Mouse (Mus musculus) stomach, postnatal 0 days (tissue): ENCODE data around the gene Hcn4. TPM values are rescaled to one million over a fixed set of nuclear protein-coding genes. Genes with fewer than 3 reads are reported as not detected.

Experiments
- ATAC-seq: fragments of 200-750 bp; cut with Nextera tagmentation; 2 replicates; pipeline ENCODE4 v1.8.0; 2017; ENCODE audit not compliant: low FRiP score, low TSS enrichment
- DNase-seq: peaks from one replicate; pipeline ENCODE4 v3.0.0-alpha.2; 2016; ENCODE audit warnings: low spot score
- H3K27ac ChIP-seq: fragments of 300-500 bp; sonication (generic); replicated peaks from 2 replicates; pipeline ENCODE4 v1.5.1; 2014; ENCODE audit warnings: mild to moderate bottlenecking, control low read depth
- H3K27me3 ChIP-seq: fragments of 300-500 bp; sonication (generic); 2 replicates; pipeline ENCODE4 v1.6.1; 2014; ENCODE audit warnings: low read length; ENCODE audit not compliant: control insufficient read depth, insufficient read depth
- H3K36me3 ChIP-seq: fragments of 300-500 bp; sonication (generic); 2 replicates; pipeline ENCODE4 v1.6.1; 2014; ENCODE audit warnings: low read length, mixed read lengths; ENCODE audit not compliant: control insufficient read depth, insufficient read depth
- H3K4me1 ChIP-seq: fragments of 300-500 bp; sonication (generic); replicated peaks from 2 replicates; pipeline ENCODE4 v1.6.1; 2014; ENCODE audit warnings: antibody characterized with exemption; ENCODE audit not compliant: control insufficient read depth, insufficient read depth
- H3K4me2 ChIP-seq: fragments of 300-500 bp; sonication (generic); replicated peaks from 2 replicates; pipeline ENCODE4 v1.6.1; 2014; ENCODE audit warnings: low read depth, mild to moderate bottlenecking, control low read depth, moderate library complexity
- H3K4me3 ChIP-seq: fragments of 300-500 bp; sonication (generic); 2 replicates; pipeline ENCODE4 v1.5.1; 2014; ENCODE audit warnings: low read depth, low read length, control low read depth
- H3K9ac ChIP-seq: fragments of 300-500 bp; sonication (generic); 2 replicates; pipeline ENCODE4 v1.6.1; 2014; ENCODE audit warnings: mild to moderate bottlenecking, low read length, control low read depth, mixed read lengths
- H3K9me3 ChIP-seq: fragments of 300-500 bp; sonication (generic); 2 replicates; pipeline ENCODE4 v1.6.1; 2016; ENCODE audit warnings: low read length; ENCODE audit not compliant: control insufficient read depth
- CTCF ChIP-seq: IDR thresholded peaks from 2 replicates; pipeline ENCODE4 v1.5.1; 2016; ENCODE audit warnings: antibody characterized with exemption, low read depth, mild to moderate bottlenecking, moderate library complexity
- EP300 ChIP-seq: optimal IDR thresholded peaks from 2 replicates; pipeline ENCODE3; 2016; ENCODE audit warnings: antibody characterized with exemption
- WGBS: fragments of 180-500 bp; shearing (Covaris S2); extraction: QIAGEN DNeasy Blood & Tissue Kit; methylation state at CpG from one replicate; pipeline ENCODE4 v1.1.7; 2014; 5-methylcytosine and 5-hydroxymethylcytosine counted together
- polyA plus RNA-seq: library from polyadenylated mRNA; unstranded; fragments of >200 nt; fragmentation: Nextera tagmentation; extraction: Ambion mirVana; gene quantifications from 2 replicates; pipeline ENCODE4 v1.2.1, GENCODE M21; 2015

Gene Hcn4
- polyA plus RNA-seq: 0.05 and 0.12 TPM in 2 replicates

GRCm38 (mm10) chr9:58823139-58823917 lies at the start of gene Hcn4:
TSS of gene Hcn4 (plus strand) at chr9:58823412.
- Histone ChIP-seq H3K27me3 (peaks cover 5% of the 10 kb centered on the region; the same call in 1 of the 2 replicates), H3K36me3 (no peaks in the 10 kb centered on the region), H3K27ac (no peak within 1 kb of the TSS), H3K4me3 (peak within 1 kb of the TSS; percentile 64), H3K4me1 (peaks cover 2% of the 10 kb centered on the region; the same call in 1 of the 2 replicates), H3K9ac (peak within 1 kb of the TSS; percentile 52), H3K9me3 (no peaks in the 10 kb centered on the region), H3K4me2 (peak within 1 kb of the TSS; percentile 98)
- TF ChIP-seq EP300: no peak
- TF ChIP-seq CTCF: no peak
- DNase-seq (peak; percentile 25), ATAC-seq (peak; percentile 9; the same call in 1 of the 2 replicates)
- under 1% methylated on average over 63 of the region's 95 CpGs for WGBS

DNA sequence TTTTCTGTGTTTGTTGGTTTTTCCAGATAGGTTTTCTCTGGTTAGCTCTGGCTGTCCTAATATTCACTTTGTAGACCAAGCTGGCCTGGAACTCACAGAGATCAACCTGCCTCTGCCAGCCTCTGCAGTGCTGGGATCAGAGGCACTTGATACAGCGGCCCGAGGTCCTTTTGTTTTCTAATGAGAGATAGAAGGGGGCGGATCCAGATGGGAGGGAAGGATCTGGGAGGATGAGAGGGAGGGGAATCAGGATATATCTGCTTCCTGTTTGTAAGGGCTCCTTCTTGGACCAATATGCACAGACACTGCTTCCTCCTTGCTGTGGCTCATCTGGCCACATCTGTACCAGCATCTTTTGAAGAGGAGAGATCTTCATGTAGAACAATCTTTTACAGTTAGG lies 48.5 kb upstream of the Hcn4 start:
- no peaks in the 10 kb centered on the region for H3K27me3 ChIP-seq
- WGBS: 65% methylated on average over 3 of the region's 3 CpGs
- no peak for ATAC-seq
- H3K36me3 ChIP-seq: no peaks in the 10 kb centered on the region
- no peak for DNase-seq
- no peak overlapping the region for H3K27ac ChIP-seq
- no peak overlapping the region for H3K4me3 ChIP-seq
- H3K9ac ChIP-seq: no peak overlapping the region
- H3K4me2 ChIP-seq: no peak overlapping the region
- TF ChIP-seq CTCF: no peak
- no peaks in the 10 kb centered on the region for H3K4me1 ChIP-seq
- no peaks in the 10 kb centered on the region for H3K9me3 ChIP-seq

- Histone ChIP-seq H3K27me3 (no peaks in the 10 kb centered on the region), H3K4me1 (no peaks in the 10 kb centered on the region), H3K9me3 (no peaks in the 10 kb centered on the region), H3K36me3 (no peaks in the 10 kb centered on the region), H3K9ac (no peak overlapping the region), H3K4me3 (no peak overlapping the region), H3K4me2 (no peak overlapping the region), H3K27ac (no peak overlapping the region)
- TF ChIP-seq EP300 (no peak), CTCF (peak; percentile 55)
- ATAC-seq (no peak), DNase-seq (no peak)
- 16% methylated on average over 2 of the region's 2 CpGs for WGBS
Observed at GRCm38 (mm10) chr9:58775363-58775762, 47.8 kb upstream of the Hcn4 start.

DNA sequence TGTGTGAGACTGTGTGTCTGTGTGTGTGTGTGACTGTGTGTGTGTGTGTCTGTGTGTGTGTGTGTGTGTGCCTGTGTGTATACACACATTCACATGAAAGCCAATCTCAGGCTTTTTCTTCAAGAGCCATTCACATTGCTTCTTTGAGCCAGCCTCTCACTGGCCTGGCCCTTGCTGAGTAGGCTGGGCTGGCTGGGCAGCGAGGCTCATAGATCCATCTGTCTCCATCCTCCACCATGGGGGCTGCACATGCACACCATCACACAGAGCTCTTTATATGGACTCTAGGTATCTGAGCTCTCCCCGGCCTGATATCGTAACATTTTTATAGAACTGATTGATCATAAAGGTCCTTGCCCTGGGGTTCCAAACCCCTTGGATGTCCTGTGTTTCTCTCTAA lies 33.7 kb upstream of the Hcn4 start:
- Histone ChIP-seq H3K4me3 (no peak overlapping the region), H3K27me3 (no peaks in the 10 kb centered on the region), H3K27ac (no peak overlapping the region), H3K9me3 (no peaks in the 10 kb centered on the region), H3K36me3 (no peaks in the 10 kb centered on the region), H3K4me1 (no peaks in the 10 kb centered on the region), H3K4me2 (no peak overlapping the region), H3K9ac (no peak overlapping the region)
- TF ChIP-seq CTCF (no peak), EP300 (no peak)
- DNase-seq: no peak
- ATAC-seq: no peak
- WGBS: 88% methylated on average over 3 of the region's 3 CpGs

- ATAC-seq (no peak), DNase-seq (no peak)
- Histone ChIP-seq H3K27me3 (no peaks in the 10 kb centered on the region), H3K4me2 (no peak overlapping the region), H3K9ac (no peak overlapping the region), H3K27ac (no peak overlapping the region), H3K36me3 (no peaks in the 10 kb centered on the region), H3K4me3 (no peak overlapping the region), H3K4me1 (no peaks in the 10 kb centered on the region), H3K9me3 (no peaks in the 10 kb centered on the region)
- TF ChIP-seq EP300 (no peak), CTCF (no peak)
- WGBS: 74% methylated on average over 7 of the region's 7 CpGs
Observed at GRCm38 (mm10) chr9:58798155-58798554, 25.1 kb upstream of the Hcn4 start.

DNA sequence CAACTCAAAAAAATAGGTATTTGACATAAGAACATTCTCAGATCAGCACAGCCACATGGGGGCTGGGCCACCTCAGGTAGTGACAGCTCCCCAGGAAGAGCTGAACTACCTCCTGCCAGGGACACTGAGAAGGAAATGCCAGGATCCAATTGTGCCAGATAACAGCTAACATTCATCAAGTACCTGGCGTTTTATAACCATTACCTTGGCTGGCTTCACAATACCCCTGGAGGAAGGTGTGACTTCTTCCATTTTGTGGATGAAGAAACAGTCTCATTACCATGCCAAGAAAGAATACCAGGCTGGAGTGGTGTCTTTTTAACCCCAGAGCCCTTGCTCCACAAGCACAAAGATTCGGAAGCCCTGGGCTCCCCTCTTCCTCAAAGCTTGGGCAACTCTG lies 21.8 kb upstream of the Hcn4 start:
- DNase-seq (no peak), ATAC-seq (no peak)
- H3K9me3 ChIP-seq: no peaks in the 10 kb centered on the region
- no peak overlapping the region for H3K4me3 ChIP-seq
- 61% methylated on average over 2 of the region's 2 CpGs for WGBS
- H3K4me1 ChIP-seq: no peaks in the 10 kb centered on the region
- no peaks in the 10 kb centered on the region for H3K27me3 ChIP-seq
- TF ChIP-seq EP300: no peak
- TF ChIP-seq CTCF: no peak
- no peak overlapping the region for H3K27ac ChIP-seq
- no peak overlapping the region for H3K4me2 ChIP-seq
- H3K9ac ChIP-seq: no peak overlapping the region
- H3K36me3 ChIP-seq: no peaks in the 10 kb centered on the region
